Mouse (Mus musculus): ENCODE measurements around the gene Acvr2b. TPM values are rescaled to one million over a fixed set of nuclear protein-coding genes. Genes with fewer than 3 reads are reported as not detected.

Acvr2b gene
- polyA plus RNA-seq, 1 experiment from 2014 or later = 13.2 TPM

- Histone ChIP-seq H3K27ac (replicated peaks) (0 out of 2 replicates have a peak overlapping the region, but pooled peaks have one; percentile 15), H3K4me2 (no peak overlapping the region), H3K27me3 (replicated peaks) (peaks cover 31% of the 10 kb centered on the region), H3K9ac (no peak overlapping the region), H3K4me1 (peaks cover 75% of the 10 kb centered on the region), H3K4me3 (no peak overlapping the region), H3K9me3 (no peaks in the 10 kb centered on the region), H3K36me3 (no peaks in the 10 kb centered on the region)
- ATAC-seq (ENCODE audit: extremely low read depth, insufficient number of reproducible peaks, low FRiP score, low TSS enrichment) = no peak
- 51% methylated on average over 9 of the region's 9 CpGs for WGBS
These were observed 71.8 kb downstream of the Acvr2b start for GRCm38 (mm10) chr9:119473608-119474164.

- Histone ChIP-seq H3K4me3 (no peak overlapping the region), H3K27me3 (replicated peaks) (peaks cover 31% of the 10 kb centered on the region), H3K4me1 (peaks cover 75% of the 10 kb centered on the region), H3K4me2 (no peak overlapping the region), H3K9me3 (no peaks in the 10 kb centered on the region), H3K27ac (replicated peaks) (peak overlapping the region; percentile 45), H3K9ac (peak overlapping the region; percentile 44; the same call in 1 of the 2 replicates), H3K36me3 (no peaks in the 10 kb centered on the region)
- no peak for ATAC-seq (ENCODE audit: extremely low read depth, insufficient number of reproducible peaks, low FRiP score, low TSS enrichment)
- WGBS = 59% methylated on average over 15 of the region's 15 CpGs
These were observed 73.0 kb downstream of the Acvr2b start for GRCm38 (mm10) chr9:119474717-119475611.

GRCm38 (mm10) chr9:119477754-119478153 is 75.8 kb downstream of the Acvr2b start:
- Histone ChIP-seq H3K4me3 (no peak overlapping the region), H3K36me3 (no peaks in the 10 kb centered on the region), H3K9ac (no peak overlapping the region), H3K9me3 (no peaks in the 10 kb centered on the region), H3K4me1 (peaks cover 49% of the 10 kb centered on the region), H3K4me2 (no peak overlapping the region), H3K27ac (replicated peaks) (no peak overlapping the region), H3K27me3 (replicated peaks) (peaks cover 34% of the 10 kb centered on the region)
- no peak for ATAC-seq (ENCODE audit: extremely low read depth, insufficient number of reproducible peaks, low FRiP score, low TSS enrichment)
- 45% methylated on average over 6 of the region's 6 CpGs for WGBS

- Histone ChIP-seq H3K27ac (replicated peaks) (no peak overlapping the region), H3K36me3 (no peaks in the 10 kb centered on the region), H3K9ac (no peak overlapping the region), H3K27me3 (replicated peaks) (peaks cover 34% of the 10 kb centered on the region), H3K9me3 (no peaks in the 10 kb centered on the region), H3K4me3 (no peak overlapping the region), H3K4me1 (peaks cover 44% of the 10 kb centered on the region), H3K4me2 (no peak overlapping the region)
- no peak for ATAC-seq (ENCODE audit: extremely low read depth, insufficient number of reproducible peaks, low FRiP score, low TSS enrichment)
- WGBS = 76% methylated on average over 11 of the region's 11 CpGs
These were observed 76.4 kb downstream of the Acvr2b start for GRCm38 (mm10) chr9:119478345-119478744.

GRCm38 (mm10) chr9:119479297-119479696 is 77.4 kb downstream of the Acvr2b start:
- H3K27me3 ChIP-seq (replicated peaks) = peaks cover 28% of the 10 kb centered on the region
- H3K4me3 ChIP-seq = no peak overlapping the region
- H3K9ac ChIP-seq = peak overlapping the region; percentile 10; the same call in 1 of the 2 replicates
- ATAC-seq (ENCODE audit: extremely low read depth, insufficient number of reproducible peaks, low FRiP score, low TSS enrichment) = no peak
- no peak overlapping the region for H3K4me2 ChIP-seq
- no peaks in the 10 kb centered on the region for H3K9me3 ChIP-seq
- H3K4me1 ChIP-seq = peaks cover 34% of the 10 kb centered on the region
- 32% methylated on average over 8 of the region's 8 CpGs for WGBS
- peak overlapping the region; percentile 45 for H3K27ac ChIP-seq (replicated peaks)
- H3K36me3 ChIP-seq = no peaks in the 10 kb centered on the region

- H3K27ac ChIP-seq (replicated peaks) = no peak overlapping the region
- 73% methylated on average over 4 of the region's 4 CpGs for WGBS
- H3K4me2 ChIP-seq = no peak overlapping the region
- H3K4me1 ChIP-seq = peaks cover 25% of the 10 kb centered on the region
- H3K36me3 ChIP-seq = 0 out of 2 replicates have a peak, but pooled peaks cover 13% of the 10 kb centered on the region
- H3K9ac ChIP-seq = no peak overlapping the region
- H3K9me3 ChIP-seq = no peaks in the 10 kb centered on the region
- H3K4me3 ChIP-seq = no peak overlapping the region
- peaks cover 15% of the 10 kb centered on the region; the same call in 1 of the 2 replicates for H3K27me3 ChIP-seq (replicated peaks)
- ATAC-seq (ENCODE audit: extremely low read depth, insufficient number of reproducible peaks, low FRiP score, low TSS enrichment) = no peak
These were observed 79.7 kb downstream of the Acvr2b start for GRCm38 (mm10) chr9:119481612-119482011.

- Histone ChIP-seq H3K27me3 (replicated peaks) (peaks cover 3% of the 10 kb centered on the region; the same call in 1 of the 2 replicates), H3K36me3 (peaks cover 16% of the 10 kb centered on the region; the same call in 1 of the 2 replicates), H3K4me1 (peaks cover 12% of the 10 kb centered on the region), H3K27ac (replicated peaks) (no peak overlapping the region), H3K9ac (no peak overlapping the region), H3K4me3 (no peak overlapping the region), H3K9me3 (no peaks in the 10 kb centered on the region), H3K4me2 (no peak overlapping the region)
- ATAC-seq (ENCODE audit: extremely low read depth, insufficient number of reproducible peaks, low FRiP score, low TSS enrichment) = no peak
- WGBS = 56% methylated on average over 23 of the region's 23 CpGs
These were observed 81.8 kb downstream of the Acvr2b start for GRCm38 (mm10) chr9:119483554-119484353.

- H3K9ac ChIP-seq = no peak overlapping the region
- no peak overlapping the region for H3K4me2 ChIP-seq
- H3K27ac ChIP-seq (replicated peaks) = no peak overlapping the region
- no peaks in the 10 kb centered on the region for H3K9me3 ChIP-seq
- peaks cover 22% of the 10 kb centered on the region for H3K36me3 ChIP-seq
- peaks cover 3% of the 10 kb centered on the region; the same call in 1 of the 2 replicates for H3K27me3 ChIP-seq (replicated peaks)
- 64% methylated on average over 9 of the region's 9 CpGs for WGBS
- H3K4me1 ChIP-seq = peaks cover 5% of the 10 kb centered on the region
- no peak for ATAC-seq (ENCODE audit: extremely low read depth, insufficient number of reproducible peaks, low FRiP score, low TSS enrichment)
- H3K4me3 ChIP-seq = no peak overlapping the region
These were observed 82.5 kb downstream of the Acvr2b start for GRCm38 (mm10) chr9:119484420-119484819.

Other genes with a start within 250 kb of the Acvr2b start
- gene Acaa1b, start 245.0 kb upstream of the Acvr2b start, polyA plus RNA-seq (2015; fragmentation: Nextera tagmentation; extraction: Ambion mirVana) = 0.47 TPM in 2 replicates
- 0.05 TPM in 1 of 2 replicates, not detected in the other for gene Gm47289, start 243.0 kb upstream of the Acvr2b start, polyA plus RNA-seq (2015; fragmentation: Nextera tagmentation; extraction: Ambion mirVana)
- not detected in 2 replicates for gene Slc22a13, start 193.0 kb upstream of the Acvr2b start, polyA plus RNA-seq (2015; fragmentation: Nextera tagmentation; extraction: Ambion mirVana)
- 7.4 and 7.8 TPM in 2 replicates for gene Oxsr1, start 79.7 kb upstream of the Acvr2b start, polyA plus RNA-seq (2015; fragmentation: Nextera tagmentation; extraction: Ambion mirVana)
- gene Acaa1a, start 62.4 kb upstream of the Acvr2b start, polyA plus RNA-seq (2015; fragmentation: Nextera tagmentation; extraction: Ambion mirVana) = 79.7 and 88.5 TPM in 2 replicates
- gene Myd88, start 60.7 kb upstream of the Acvr2b start, polyA plus RNA-seq (2015; fragmentation: Nextera tagmentation; extraction: Ambion mirVana) = 14.2 and 14.5 TPM in 2 replicates
- gene Xylb, start 44.7 kb upstream of the Acvr2b start, polyA plus RNA-seq (2015; fragmentation: Nextera tagmentation; extraction: Ambion mirVana) = 1.2 and 2.6 TPM in 2 replicates
- gene Slc22a14, start 36.6 kb upstream of the Acvr2b start, polyA plus RNA-seq (2015; fragmentation: Nextera tagmentation; extraction: Ambion mirVana) = 0.10 TPM in 1 of 2 replicates, not detected in the other
- gene Exog, start 42.8 kb downstream of the Acvr2b start, polyA plus RNA-seq (2015; fragmentation: Nextera tagmentation; extraction: Ambion mirVana) = 11.8 and 12.4 TPM in 2 replicates
- gene Scn5a, start 176.9 kb downstream of the Acvr2b start, polyA plus RNA-seq (2015; fragmentation: Nextera tagmentation; extraction: Ambion mirVana) = 7.4 and 7.8 TPM in 2 replicates

Measured in heart, embryonic 13.5 days (tissue).